ENCODE assay signal across 9 mouse cellular contexts in genomic region chr10:62242896-62243295, GRCm38 (mm10). TPM values are rescaled to one million over a fixed set of nuclear protein-coding genes. Genes with fewer than 3 reads are reported as not detected.
DNase-seq lines count a peak whose midpoint lies in the region; ATAC-seq and TF ChIP-seq lines count a peak whose summit lies in the region.
"Had no signal": no experiment of that assay in that cellular context is flagged by ENCODE, and none has a peak within 500 bp of the region (broad histone marks: within the 10 kb centered on the region; RNA-seq: fewer than 3 reads in every experiment).

No protein-coding gene starts in this region.

- peak; percentile 56 to 74 for DNase-seq in heart, adult 18-20 months
- peak; percentile 48 to 66 for DNase-seq in CD8-positive naive resting alpha-beta T cell, adult 2 months (ENCODE audit: low read depth in 2 of 2, low spot score in 2 of 2)
- peak; percentile 75 for DNase-seq in brain, adult 2 months (ENCODE audit: low read depth, low spot score)
- peak; percentile 44 for DNase-seq in gastrocnemius, adult 2 months
- DNase-seq in kidney, postnatal 36 days: peak; percentile 68 to 75
- DNase-seq in lung, postnatal 25 days (ENCODE audit: low spot score): peak; percentile 80
- peak; percentile 30 to 43 for DNase-seq in thymus, postnatal 36 days

- no peak for ATAC-seq in heart, embryonic 11.5 days (replicated peaks; ENCODE audit: insufficient number of reproducible peaks, low FRiP score, low TSS enrichment)

- H3K9me3 ChIP-seq in heart, embryonic 11.5 days (replicated peaks; ENCODE audit: control insufficient read depth, low read length): no peaks in the 10 kb centered on the region
- H3K9me3 ChIP-seq: neural tube, embryonic 13.5 days had no signal

- no peak overlapping the region for H3K4me3 ChIP-seq in heart, embryonic 11.5 days (ENCODE audit: low read depth, low read length)
- H3K4me3 ChIP-seq in gastrocnemius, adult 2 months: no peak overlapping the region
- H3K4me3 ChIP-seq: neural tube, embryonic 13.5 days had no signal

- H3K27me3 ChIP-seq in heart, embryonic 11.5 days (ENCODE audit: control insufficient read depth, insufficient read depth, low read length): no peaks in the 10 kb centered on the region
- H3K27me3 ChIP-seq: neural tube, embryonic 13.5 days had no signal

- 52% methylated on average over 12 of the region's 13 CpGs for WGBS in heart, embryonic 11.5 days (ENCODE audit: insufficient replicate concordance)

- H3K9ac ChIP-seq in heart, embryonic 11.5 days (ENCODE audit: low read depth, low read length): no peak overlapping the region
- H3K9ac ChIP-seq: neural tube, embryonic 13.5 days had no signal

- peak; percentile 68 for TF ChIP-seq CTCF in gastrocnemius, adult 2 months (IDR thresholded peaks at IDR 0.05)

- H3K36me3 ChIP-seq in heart, embryonic 11.5 days (ENCODE audit: control insufficient read depth, insufficient read depth, low read length): no peaks in the 10 kb centered on the region
- H3K36me3 ChIP-seq: neural tube, embryonic 13.5 days had no signal

- no peaks in the 10 kb centered on the region for H3K4me1 ChIP-seq in heart, embryonic 11.5 days (ENCODE audit: control insufficient read depth, insufficient read depth, low read length)
- H3K4me1 ChIP-seq: neural tube, embryonic 13.5 days had no signal

- no peak overlapping the region for H3K27ac ChIP-seq in heart, embryonic 11.5 days (ENCODE audit: low read depth, low read length)
- H3K27ac ChIP-seq in gastrocnemius, adult 2 months: no peak overlapping the region
- H3K27ac ChIP-seq: neural tube, embryonic 13.5 days had no signal

- intact Hi-C loops in gastrocnemius, adult 2 months (cut with DNase I): loop anchor here (1.0 to 5.0 kb wide), 3 partner anchors 56 to 191 kb away; no protein-coding TSS in a partner anchor

- H3K4me2 ChIP-seq in heart, embryonic 11.5 days: no peak overlapping the region
- H3K4me2 ChIP-seq: neural tube, embryonic 13.5 days had no signal

RNA-seq across cellular contexts. Expression of gene Tacr2, which starts 9.3 kb away (rescaled TPM):
- not detected for total RNA-seq in heart, adult 18-20 months (2021)
- polyA plus RNA-seq in heart, embryonic 11.5 days (2014; fragmentation: Nextera tagmentation; extraction: Ambion mirVana): not detected in 2 replicates
- not detected for total RNA-seq in gastrocnemius, adult 2 months (2021)

RNA-seq across cellular contexts. Expression of gene Tspan15, which starts 11.8 kb away (rescaled TPM):
- total RNA-seq in heart, adult 18-20 months (2021): 1 to 10 TPM; 6.6 to 8.8 TPM
- polyA plus RNA-seq in heart, embryonic 11.5 days (2014; fragmentation: Nextera tagmentation; extraction: Ambion mirVana): 2.8 and 5.0 TPM in 2 replicates
- 1 to 10 TPM; 3.5 to 6.0 TPM for total RNA-seq in gastrocnemius, adult 2 months (2021)
